Mouse (Mus musculus) gastrocnemius, adult 8-10 months (tissue): ENCODE measurements around the gene Itpkb. TPM values are rescaled to one million over a fixed set of nuclear protein-coding genes. Genes with fewer than 3 reads are reported as not detected.

ENCODE experiments used
- DNase-seq, 2 experiments: peaks; one replicate each; pipeline ENCODE4 v3.0.0; 2022; ENCODE audit warnings: low spot score in 2 of 2
- total RNA-seq, 4 experiments: library from RNA; stranded (reverse); gene quantifications; 2 replicates each; pipeline ENCODE4 v1.2.4; 2022

Itpkb gene
- total RNA-seq, 4 experiments from 2014 or later, result 11.9 to 15.9 (median 13.6) TPM

- DNase-seq, result no peak
These were observed 128.4 kb downstream of the Itpkb start for GRCm38 (mm10) chr1:180458680-180459079.

DNA sequence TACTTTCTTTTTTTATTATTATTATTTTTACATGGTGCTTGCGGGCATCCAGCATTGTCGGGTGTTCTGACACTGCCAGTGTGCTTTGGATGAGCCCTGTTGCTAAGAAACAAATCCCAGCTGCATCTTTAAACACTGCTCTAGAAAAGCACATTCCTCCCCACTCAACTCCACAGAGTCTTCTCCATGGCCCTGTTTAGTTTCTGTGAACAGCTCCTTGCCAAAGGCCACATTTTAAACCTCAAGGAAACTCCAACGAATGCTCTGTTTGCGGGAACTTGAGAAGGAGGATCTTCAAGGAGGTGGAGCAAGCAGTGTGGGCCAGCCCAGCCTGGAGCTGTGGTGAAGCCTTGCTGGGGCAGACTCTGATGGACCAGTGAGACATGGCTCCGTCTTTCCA lies 130.4 kb downstream of the Itpkb start:
- DNase-seq, result no peak

GRCm38 (mm10) chr1:180462396-180462795 lies 132.1 kb downstream of the Itpkb start:
- peak in 1 of 2 experiments; percentile 42 for DNase-seq

- no peak for DNase-seq
These were observed 132.7 kb downstream of the Itpkb start for GRCm38 (mm10) chr1:180462983-180463475.

DNA sequence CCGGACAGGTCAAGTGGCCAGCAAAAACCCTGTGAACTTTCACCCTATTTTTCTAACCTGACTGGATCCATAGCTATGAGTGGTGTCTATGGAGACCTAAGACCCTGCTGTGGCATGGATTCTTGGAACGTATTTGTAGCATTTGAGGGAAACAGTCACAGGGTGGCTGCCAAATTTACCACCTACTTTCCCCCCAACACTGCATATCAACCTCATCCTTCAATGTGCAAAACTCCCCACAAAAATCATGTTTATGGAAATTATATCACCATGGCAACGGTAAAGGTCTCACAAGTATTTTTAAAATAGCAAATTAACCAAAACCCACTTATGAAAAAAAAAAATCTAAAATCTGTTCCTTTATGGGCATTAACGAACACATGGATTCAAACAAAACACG lies 134.1 kb downstream of the Itpkb start:
- no peak for DNase-seq

GRCm38 (mm10) chr1:180465620-180466019 lies 135.3 kb downstream of the Itpkb start:
- DNase-seq, result no peak

GRCm38 (mm10) chr1:180468004-180468403 lies 137.7 kb downstream of the Itpkb start:
- DNase-seq, result no peak

GRCm38 (mm10) chr1:180473566-180473965 lies 143.3 kb downstream of the Itpkb start:
- peak; percentile 38 to 42 for DNase-seq

Other genes starting within 250 kb of the Itpkb start
- 1,000 to 10,000 TPM in 2 of 4 experiments, 100 to 1,000 TPM in 2; 819 to 1,131 (median 992) TPM for gene Coq8a, start 130.9 kb upstream of the Itpkb start, total RNA-seq
- 1 to 10 TPM; 7.2 to 8.1 (median 7.8) TPM for gene Psen2, start 67.0 kb upstream of the Itpkb start, total RNA-seq
- under 1 TPM; 0.12 to 0.75 (median 0.56) TPM for gene Stum, start 153.0 kb downstream of the Itpkb start, total RNA-seq
- gene Parp1, start 238.4 kb downstream of the Itpkb start, total RNA-seq, result 10 to 100 TPM; 52.8 to 68.4 (median 58.4) TPM